Mouse (Mus musculus) olfactory bulb, adult 2 months (tissue): ENCODE data around the gene Neurl3.

Experiments
- CTCF ChIP-seq: fragments of 200-500 bp; IDR thresholded peaks from 2 replicates; pipeline ENCODE4 v1.5.1; 2012; ENCODE audit warnings: low read depth, mild to moderate bottlenecking, low read length, moderate library complexity; ENCODE audit not compliant: insufficient read depth
- POLR2A ChIP-seq: fragments of 200-500 bp; IDR thresholded peaks from 2 replicates; pipeline ENCODE4 v1.6.1; 2012; ENCODE audit warnings: mild to moderate bottlenecking, low read depth, low read length, moderate library complexity; ENCODE audit not compliant: insufficient read depth

DNA sequence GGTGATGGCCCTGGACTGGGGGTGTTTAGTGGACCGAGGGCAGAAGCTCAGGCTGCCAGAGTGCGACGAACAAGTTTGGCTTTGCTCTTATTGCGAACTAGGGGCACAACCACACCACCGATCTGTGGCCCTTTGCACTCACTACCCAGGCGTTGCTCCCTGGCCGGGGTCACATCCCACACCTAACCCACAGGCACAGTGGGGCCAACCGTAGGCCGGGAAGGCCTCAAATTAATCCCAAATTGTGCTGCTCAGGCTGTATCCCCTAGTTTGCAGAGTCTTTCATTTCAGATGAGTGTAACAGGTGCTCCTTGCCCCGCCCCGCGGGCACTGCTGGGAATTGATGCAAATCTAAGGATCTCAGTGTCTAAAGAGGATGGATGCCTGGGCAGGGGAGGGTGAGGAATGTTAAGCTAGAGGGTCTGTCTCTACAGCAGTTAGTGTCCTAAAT lies 34.0 kb upstream of the Neurl3 start:
- TF ChIP-seq CTCF, result no peak
- no peak for TF ChIP-seq POLR2A
